Mouse (Mus musculus) B cell, adult 2 months (primary cell): Measurements from ENCODE around the gene Atp4b.

Experiments
- DNase-seq, 2 experiments: peaks; one replicate each; pipeline ENCODE4 v3.0.0; 2022

Atp4b gene

GRCm38 (mm10) chr8:13396725-13397124 is at the start of gene Atp4b:
Gene Atp4b (minus strand): TSS chr8:13396825.
- no peak for DNase-seq

GRCm38 (mm10) chr8:13442152-13442551 is 45.5 kb upstream of the Atp4b start:
- no peak for DNase-seq

GRCm38 (mm10) chr8:13437531-13437930 is 40.9 kb upstream of the Atp4b start:
- DNase-seq: no peak

- no peak for DNase-seq
These were observed 39.4 kb upstream of the Atp4b start for GRCm38 (mm10) chr8:13436052-13436451.

- DNase-seq: no peak
These were observed 38.3 kb upstream of the Atp4b start, which contains the start of gene Tmem255b for GRCm38 (mm10) chr8:13434889-13435288. Gene Tmem255b (plus strand): TSS chr8:13435189.

- no peak for DNase-seq
These were observed 36.5 kb upstream of the Atp4b start for GRCm38 (mm10) chr8:13433130-13433529.

GRCm38 (mm10) chr8:13430866-13431265 is 34.2 kb upstream of the Atp4b start:
- DNase-seq: no peak

- DNase-seq: no peak
These were observed 33.8 kb upstream of the Atp4b start for GRCm38 (mm10) chr8:13430412-13430811.

- no peak for DNase-seq
These were observed 31.5 kb upstream of the Atp4b start for GRCm38 (mm10) chr8:13428156-13428555.

- no peak for DNase-seq
These were observed 30.7 kb upstream of the Atp4b start for GRCm38 (mm10) chr8:13427351-13427750.

- no peak for DNase-seq
These were observed 24.3 kb upstream of the Atp4b start for GRCm38 (mm10) chr8:13420970-13421369.

- DNase-seq: no peak
These were observed 22.6 kb upstream of the Atp4b start for GRCm38 (mm10) chr8:13419111-13419639.

- DNase-seq: no peak
These were observed 19.3 kb upstream of the Atp4b start for GRCm38 (mm10) chr8:13415879-13416278.

GRCm38 (mm10) chr8:13413823-13414390 is 17.3 kb upstream of the Atp4b start:
- no peak for DNase-seq

- DNase-seq: peak; percentile 56 to 59
These were observed 16.4 kb upstream of the Atp4b start for GRCm38 (mm10) chr8:13412891-13413558.

- DNase-seq: peak; percentile 72 to 75
These were observed 15.0 kb upstream of the Atp4b start for GRCm38 (mm10) chr8:13411597-13411996.

GRCm38 (mm10) chr8:13406011-13406410 is 9.4 kb upstream of the Atp4b start:
- no peak for DNase-seq

GRCm38 (mm10) chr8:13404666-13405131 is 8.1 kb upstream of the Atp4b start, which contains the start of gene Grk1:
Gene Grk1 (plus strand): TSS chr8:13405081.
- no peak for DNase-seq

- no peak for DNase-seq
These were observed 6.9 kb upstream of the Atp4b start for GRCm38 (mm10) chr8:13403517-13403916.

- no peak for DNase-seq
These were observed 2.8 kb downstream of the Atp4b start for GRCm38 (mm10) chr8:13393869-13394268.

GRCm38 (mm10) chr8:13388744-13389143 is 7.9 kb downstream of the Atp4b start:
- DNase-seq: no peak

GRCm38 (mm10) chr8:13387728-13388127 is 8.9 kb downstream of the Atp4b start:
- no peak for DNase-seq

GRCm38 (mm10) chr8:13386366-13386765 is 10.3 kb downstream of the Atp4b start:
- DNase-seq: no peak

- no peak for DNase-seq
These were observed 13.6 kb downstream of the Atp4b start for GRCm38 (mm10) chr8:13382999-13383398.
